Mouse (Mus musculus) ES-E14 (cell line): ENCODE data around the gene Iqgap2. TPM values are rescaled to one million over a fixed set of nuclear protein-coding genes. Genes with fewer than 3 reads are reported as not detected.

Experiments
- DNase-seq: peaks from one replicate; pipeline ENCODE4 v3.0.0-alpha.2; 2013; ENCODE audit warnings: low read depth, low spot score
- H3K27ac ChIP-seq: 2 replicates; pipeline ENCODE4 v1.5.1; 2012; ENCODE audit warnings: low read depth, mild to moderate bottlenecking, low read length, moderate library complexity, mixed read lengths; ENCODE audit not compliant: poor library complexity, insufficient read depth, severe bottlenecking
- H3K36me3 ChIP-seq: 2 replicates; pipeline ENCODE4 v1.6.1; 2012; ENCODE audit warnings: mild to moderate bottlenecking, low read length, moderate library complexity, mixed read lengths; ENCODE audit not compliant: control insufficient read depth, poor library complexity, insufficient read depth, severe bottlenecking
- H3K4me1 ChIP-seq, 2 experiments: fragments of 150-350 bp in 1 of 2; sonication (generic) in 1 of 2; 2 replicates each; pipeline ENCODE4 v1.6.1; 2012; ENCODE audit warnings: low read length in 2 of 2, mild to moderate bottlenecking in 1 of 2, mixed read lengths in 1 of 2; ENCODE audit not compliant: control insufficient read depth in 2 of 2, insufficient read depth in 2 of 2, poor library complexity in 1 of 2
- H3K4me3 ChIP-seq, 2 experiments: fragments of 150-350 bp in 1 of 2; sonication (generic) in 1 of 2; 2 replicates each; pipeline ENCODE4 v1.5.1; 2012; ENCODE audit warnings: low read length in 2 of 2, low read depth in 1 of 2, mild to moderate bottlenecking in 1 of 2, mixed read lengths in 1 of 2; ENCODE audit not compliant: insufficient read depth in 1 of 2, poor library complexity in 1 of 2, severe bottlenecking in 1 of 2
- H3K9ac ChIP-seq: 2 replicates; pipeline ENCODE4 v1.6.1; 2012; ENCODE audit warnings: low read depth, mild to moderate bottlenecking, low read length, mixed read lengths; ENCODE audit not compliant: poor library complexity, insufficient read depth, severe bottlenecking
- H3K9me3 ChIP-seq: fragments of 150-350 bp; sonication (generic); 2 replicates; pipeline ENCODE4 v1.6.1; 2012; ENCODE audit warnings: low read depth, mild to moderate bottlenecking, low read length; ENCODE audit not compliant: control insufficient read depth, insufficient read depth
- CHD2 ChIP-seq: IDR thresholded peaks from 2 replicates; pipeline ENCODE4 v1.6.1; 2014; ENCODE audit warnings: mild to moderate bottlenecking, low read depth, low read length, inconsistent platforms
- HCFC1 ChIP-seq: IDR thresholded peaks from 2 replicates; pipeline ENCODE4 v1.6.1; 2012; ENCODE audit warnings: low read length, inconsistent platforms, borderline replicate concordance; ENCODE audit not compliant: insufficient read depth
- MAFK ChIP-seq: IDR thresholded peaks from 2 replicates; pipeline ENCODE4 v1.6.1; 2014; ENCODE audit warnings: mild to moderate bottlenecking, low read depth, low read length, inconsistent platforms; ENCODE audit not compliant: insufficient read depth
- ZC3H11A ChIP-seq: IDR thresholded peaks from 2 replicates; pipeline ENCODE4 v1.6.1; 2012; ENCODE audit warnings: low read depth, mild to moderate bottlenecking, inconsistent platforms, low read length, borderline replicate concordance
- ZNF384 ChIP-seq: IDR thresholded peaks from 2 replicates; pipeline ENCODE4 v1.6.1; 2012; ENCODE audit warnings: low read depth, low read length, inconsistent platforms
- in situ Hi-C, 2 experiments: fragments of 600-800 bp; cut with MboI; formaldehyde crosslinking; loops; one replicate each; pipeline ENCODE4 v1.15.1; 2025; ENCODE audit warnings: low sequenced_read_pairs in 2 of 2, inconsistent platforms in 1 of 2; ENCODE audit not compliant: unreplicated experiment in 2 of 2
- total RNA-seq: library from RNA; depleted of rRNA; stranded (reverse); fragments of 300-350 nt; gene quantifications from 2 replicates; pipeline ENCODE4 v1.2.3, GENCODE M21; 2012

Iqgap2 gene
- total RNA-seq, 1 experiment = 15.0 TPM

DNA sequence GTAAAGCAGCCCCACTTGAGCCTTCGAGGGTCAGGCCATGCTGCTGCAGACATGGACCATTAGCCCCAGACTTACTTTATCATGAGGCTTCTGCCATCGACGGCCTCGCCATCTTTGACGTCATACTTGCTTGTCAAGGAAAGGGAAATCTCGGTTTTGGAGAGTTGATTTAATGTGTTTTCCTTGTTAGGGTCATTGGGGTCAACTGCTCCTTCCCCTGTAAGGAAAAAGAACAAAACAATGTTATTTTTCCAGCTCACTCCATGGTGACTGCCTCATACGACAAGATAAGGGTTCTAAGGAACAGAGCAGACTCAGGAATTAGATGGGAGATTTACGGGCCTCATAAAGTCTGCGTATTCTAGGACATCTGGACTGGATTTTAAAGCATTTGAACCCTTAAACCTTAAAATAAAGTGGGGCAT lies 245.0 kb downstream of the Iqgap2 start:
- no peak overlapping the region for H3K9ac ChIP-seq
- no peak overlapping the region for H3K27ac ChIP-seq
- no peaks in the 10 kb centered on the region for H3K9me3 ChIP-seq
- TF ChIP-seq ZC3H11A (no peak), CHD2 (no peak), MAFK (no peak), ZNF384 (no peak), HCFC1 (no peak)
- no peak for DNase-seq
- no peaks in the 10 kb centered on the region; the same call in 1 of the 2 replicates for H3K36me3 ChIP-seq
- in situ Hi-C loops = no loop called here
- H3K4me3 ChIP-seq = no peak overlapping the region
- no peaks in the 10 kb centered on the region for H3K4me1 ChIP-seq

DNA sequence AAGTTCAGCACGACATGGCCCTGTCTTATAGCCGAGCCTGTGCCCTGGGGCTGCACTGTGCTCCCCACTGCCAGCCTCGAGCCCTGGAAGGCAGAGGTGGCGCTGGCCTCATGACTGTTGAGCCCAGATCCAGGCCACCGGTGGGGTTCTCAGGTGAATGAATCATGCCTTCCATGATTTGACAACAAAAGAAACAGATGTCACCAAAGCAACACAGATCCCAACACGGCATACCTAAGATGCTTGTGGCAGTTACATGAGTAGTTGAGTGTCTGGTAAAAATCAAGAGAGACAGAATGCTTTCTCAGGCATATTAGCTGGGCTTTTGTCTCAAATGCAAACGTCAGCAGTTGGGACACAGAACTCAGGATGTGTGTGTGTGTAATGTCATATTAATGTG lies 248.0 kb downstream of the Iqgap2 start:
- in situ Hi-C loops = no loop called here
- Histone ChIP-seq H3K9ac (no peak overlapping the region), H3K4me3 (no peak overlapping the region), H3K27ac (no peak overlapping the region), H3K4me1 (no peaks in the 10 kb centered on the region), H3K9me3 (no peaks in the 10 kb centered on the region), H3K36me3 (no peaks in the 10 kb centered on the region)
- TF ChIP-seq ZC3H11A (no peak), CHD2 (no peak), HCFC1 (no peak), ZNF384 (no peak), MAFK (no peak)
- no peak for DNase-seq

DNA sequence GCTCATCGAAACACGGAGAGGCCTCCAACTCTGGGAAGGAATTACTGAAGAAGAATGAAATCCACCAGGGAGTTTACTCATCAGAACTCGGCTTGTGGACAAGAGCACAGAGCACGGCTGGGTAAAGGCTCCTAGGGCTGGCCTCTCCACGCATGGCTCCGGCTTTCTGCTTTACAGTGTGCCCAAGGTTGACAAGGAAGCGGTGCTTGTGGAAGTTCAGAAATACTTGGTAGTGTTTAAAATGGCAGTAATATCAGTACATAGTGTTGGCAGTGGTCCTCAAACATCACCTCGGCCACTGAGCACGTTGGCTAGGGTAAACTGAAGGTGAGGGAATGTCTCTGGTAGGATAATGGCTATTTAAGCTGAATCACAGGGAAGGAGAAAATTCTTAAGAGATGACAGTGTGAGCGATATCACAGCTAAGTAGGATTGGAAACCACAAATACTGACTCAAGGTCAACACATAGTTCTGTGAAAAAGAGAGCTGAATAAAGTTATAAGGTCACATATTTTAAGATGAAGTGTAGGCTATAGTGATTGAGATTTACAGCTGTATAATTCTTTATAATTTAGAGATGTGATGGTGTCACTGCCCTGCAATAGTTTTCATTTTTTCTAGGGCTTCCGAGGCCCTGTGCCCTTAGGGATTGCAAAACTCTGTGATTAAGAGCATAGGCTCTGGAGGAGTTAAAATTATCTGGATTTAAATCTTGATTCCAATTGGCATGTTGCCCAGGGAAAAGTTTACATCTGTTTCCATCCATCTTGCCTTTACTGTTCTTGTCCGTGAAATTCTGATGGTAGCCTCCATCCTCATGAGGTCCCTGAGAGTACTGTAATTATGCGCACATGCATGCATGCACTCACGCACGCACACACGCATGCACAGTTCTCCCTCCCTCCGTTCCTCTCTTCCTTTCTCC lies 250.4 kb downstream of the Iqgap2 start:
- no peak for DNase-seq
- H3K4me1 ChIP-seq = no peaks in the 10 kb centered on the region
- in situ Hi-C loops = no loop called here
- no peak overlapping the region for H3K4me3 ChIP-seq
- H3K27ac ChIP-seq = no peak overlapping the region
- no peaks in the 10 kb centered on the region for H3K36me3 ChIP-seq
- TF ChIP-seq MAFK = no peak
- TF ChIP-seq HCFC1 = no peak
- TF ChIP-seq CHD2 = no peak
- no peak for TF ChIP-seq ZNF384
- no peak for TF ChIP-seq ZC3H11A
- no peak overlapping the region for H3K9ac ChIP-seq
- H3K9me3 ChIP-seq = no peaks in the 10 kb centered on the region

DNA sequence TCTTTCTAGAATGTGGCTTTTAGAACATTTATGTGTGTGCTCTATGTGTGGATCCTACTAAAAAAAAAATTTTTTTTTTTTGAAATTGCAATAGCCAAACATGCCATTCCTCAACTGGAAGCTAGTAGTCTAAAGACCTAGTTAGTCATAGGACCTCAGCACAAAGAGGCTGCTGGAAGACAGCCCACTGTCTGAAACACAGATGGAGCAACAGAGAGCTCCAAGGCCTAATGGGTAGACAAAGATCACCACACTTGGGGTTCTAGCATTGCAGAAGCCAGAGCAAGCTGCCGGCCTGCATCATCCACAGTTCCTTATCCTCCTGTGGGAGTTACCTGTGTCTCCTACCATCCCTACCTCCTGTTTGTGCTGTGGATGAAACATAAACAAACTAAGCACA lies 251.3 kb downstream of the Iqgap2 start:
- Histone ChIP-seq H3K9ac (no peak overlapping the region), H3K4me3 (no peak overlapping the region), H3K9me3 (no peaks in the 10 kb centered on the region), H3K36me3 (no peaks in the 10 kb centered on the region), H3K27ac (no peak overlapping the region), H3K4me1 (no peaks in the 10 kb centered on the region)
- in situ Hi-C loops = no loop called here
- DNase-seq = no peak
- TF ChIP-seq HCFC1 (no peak), ZNF384 (no peak), ZC3H11A (no peak), CHD2 (no peak)
